In genomic region chr6:136358471-136358870, GRCm38 (mm10) we compare ENCODE assay signal across 28 mouse cellular contexts. TPM values are rescaled to one million over a fixed set of nuclear protein-coding genes. Genes with fewer than 3 reads are reported as not detected.
"Had no signal": no experiment of that assay in that cellular context is flagged by ENCODE, and none has a peak within 500 bp of the region (broad histone marks: within the 10 kb centered on the region; RNA-seq: fewer than 3 reads in every experiment).

No protein-coding gene starts in this region.

- DNase-seq: kidney, adult 11 months; kidney, adult 8-10 months; kidney, postnatal 10 days; kidney, postnatal 36 days; liver, postnatal 0 days; lung, embryonic 14.5 days; lung, postnatal 10 days; lung, postnatal 36 days; midbrain, embryonic 14.5 days; right cerebral cortex, adult 18-20 months; right cerebral cortex, postnatal 14 days; right cerebral cortex, postnatal 4 days; thymus, adult 2 months; thymus, postnatal 14 days; thymus, postnatal 4 days had no signal

RNA-seq across cellular contexts. Expression of gene Gm8994, which starts 31.1 kb away (rescaled TPM):
- total RNA-seq: layer of hippocampus, adult 8-10 months; left cerebral cortex, adult 18-20 months; left cerebral cortex, postnatal 25 days had no signal
- polyA plus RNA-seq: intestine, embryonic 15.5 days; kidney, embryonic 15.5 days; limb, embryonic 11.5 days; limb, embryonic 15.5 days; liver, embryonic 11.5 days; liver, postnatal 0 days; lung, embryonic 14.5 days; midbrain, embryonic 10.5 days; midbrain, embryonic 14.5 days; neural tube, embryonic 12.5 days; neural tube, embryonic 15.5 days; stomach, embryonic 14.5 days; stomach, postnatal 0 days had no signal

RNA-seq across cellular contexts. Expression of gene E330021D16Rik, which starts 56.9 kb away (rescaled TPM):
- total RNA-seq: layer of hippocampus, adult 8-10 months; left cerebral cortex, adult 18-20 months; left cerebral cortex, postnatal 25 days had no signal
- polyA plus RNA-seq: intestine, embryonic 15.5 days; limb, embryonic 11.5 days; limb, embryonic 15.5 days; liver, embryonic 11.5 days; lung, embryonic 14.5 days; midbrain, embryonic 10.5 days; midbrain, embryonic 14.5 days; neural tube, embryonic 12.5 days; neural tube, embryonic 15.5 days; stomach, postnatal 0 days had no signal
